Mouse (Mus musculus) megakaryocyte progenitor cell, adult 5-6 weeks (primary cell): ENCODE results near the gene Dtnbp1. TPM values are rescaled to one million over a fixed set of nuclear protein-coding genes. Genes with fewer than 3 reads are reported as not detected.

Experiments used
- ATAC-seq: replicated peaks from 2 replicates; pipeline ENCODE4 v1.8.0; 2016; ENCODE audit warnings: mild to moderate bottlenecking, moderate TSS enrichment, inconsistent platforms; ENCODE audit not compliant: poor library complexity
- total RNA-seq, 2 experiments: library from RNA; stranded (forward) in 1 of 2; stranded (reverse) in 1 of 2; fragments of 157-497, 149-512 nt in 1 of 2; fragments of 200-1000 nt in 1 of 2; gene quantifications; 2 replicates each; pipeline versions ENCODE4 v1.2.3 to v1.2.4; 2015 to 2017

The Dtnbp1 gene
- total RNA-seq, 2 experiments from 2014 or later: 89.4 to 104 TPM

GRCm38 (mm10) chr13:45003026-45003425, 1.1 kb upstream of the Dtnbp1 start:
- no peak for ATAC-seq

GRCm38 (mm10) chr13:45001228-45001910, 578 bp downstream of the Dtnbp1 start:
- ATAC-seq: peak; percentile 56

GRCm38 (mm10) chr13:45000836-45001227, 1.1 kb downstream of the Dtnbp1 start:
- ATAC-seq: peak; percentile 66

- no peak for ATAC-seq
Measured at GRCm38 (mm10) chr13:44999211-44999610, 2.7 kb downstream of the Dtnbp1 start.

GRCm38 (mm10) chr13:44996339-44996738, 5.6 kb downstream of the Dtnbp1 start:
- 0 out of 2 replicates have a peak, but pooled peaks have one; percentile 38 for ATAC-seq

GRCm38 (mm10) chr13:44992550-44993205, 9.3 kb downstream of the Dtnbp1 start:
- no peak for ATAC-seq

- ATAC-seq: no peak
Measured at GRCm38 (mm10) chr13:44991936-44992335, 10.0 kb downstream of the Dtnbp1 start.

GRCm38 (mm10) chr13:44990073-44990682, 11.8 kb downstream of the Dtnbp1 start:
- no peak for ATAC-seq

- ATAC-seq: no peak
Measured at GRCm38 (mm10) chr13:44986352-44986751, 15.6 kb downstream of the Dtnbp1 start.

- peak; percentile 23; the same call in 1 of the 2 replicates for ATAC-seq
Measured at GRCm38 (mm10) chr13:44985321-44985720, 16.6 kb downstream of the Dtnbp1 start.

- ATAC-seq: no peak
Measured at GRCm38 (mm10) chr13:44983635-44984401, 18.1 kb downstream of the Dtnbp1 start.

GRCm38 (mm10) chr13:44982799-44983198, 19.1 kb downstream of the Dtnbp1 start:
- ATAC-seq: peak; percentile 61

- ATAC-seq: no peak
Measured at GRCm38 (mm10) chr13:44979433-44979832, 22.5 kb downstream of the Dtnbp1 start.

- peak; percentile 55 for ATAC-seq
Measured at GRCm38 (mm10) chr13:44977483-44978141, 24.3 kb downstream of the Dtnbp1 start.

- no peak for ATAC-seq
Measured at GRCm38 (mm10) chr13:44977059-44977458, 24.9 kb downstream of the Dtnbp1 start.

GRCm38 (mm10) chr13:44960542-44961291, 41.2 kb downstream of the Dtnbp1 start:
- no peak for ATAC-seq

- no peak for ATAC-seq
Measured at GRCm38 (mm10) chr13:44957049-44957448, 44.9 kb downstream of the Dtnbp1 start.

- ATAC-seq: no peak
Measured at GRCm38 (mm10) chr13:44955781-44956180, 46.2 kb downstream of the Dtnbp1 start.

GRCm38 (mm10) chr13:44954232-44954568, 47.7 kb downstream of the Dtnbp1 start:
- no peak for ATAC-seq
